Mouse (Mus musculus): ENCODE results near the gene Rps6ka2.

DNA sequence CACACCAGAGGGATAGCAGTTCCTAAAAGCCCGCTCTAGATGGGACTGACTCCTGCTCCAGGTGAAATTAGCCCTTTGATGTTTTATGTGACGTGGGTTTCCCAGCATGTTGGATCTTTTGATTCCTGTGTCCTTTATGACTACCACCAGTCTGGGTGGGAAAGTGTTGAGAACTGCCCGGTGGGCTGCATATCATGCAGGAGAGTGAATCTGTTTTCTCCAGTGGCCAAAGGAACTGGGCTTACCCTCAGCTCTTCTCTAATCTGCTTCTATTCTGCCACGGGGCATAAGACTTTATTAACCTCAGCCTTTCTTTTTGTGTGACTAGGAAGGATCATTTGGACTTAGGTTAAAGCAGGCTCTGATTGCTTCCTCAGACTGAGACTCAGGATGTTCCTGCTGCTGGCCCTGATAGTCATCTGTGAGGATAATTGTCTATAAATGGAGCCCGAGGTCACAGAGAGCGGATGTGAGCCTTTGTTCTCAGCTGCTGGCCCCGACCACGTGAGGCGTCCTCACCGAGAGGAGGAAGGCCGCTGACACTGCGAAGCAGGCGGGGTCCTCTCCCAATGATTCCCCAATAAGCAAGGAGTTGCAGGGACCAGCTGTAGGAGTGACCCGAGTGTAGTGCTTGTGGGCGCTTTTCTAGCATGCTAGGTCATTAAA is 821 bp upstream of the Rps6ka2 start:
- no peak for TF ChIP-seq CTCF (IDR thresholded peaks at IDR 0.05; ENCODE audit: control insufficient read depth, insufficient read depth, insufficient read length)
- peak; percentile 71 for TF ChIP-seq MAX (IDR thresholded peaks at IDR 0.05)
- TF ChIP-seq CEBPB (IDR thresholded peaks at IDR 0.05; ENCODE audit: low read depth) = no peak
- no peak for TF ChIP-seq MYOG (IDR thresholded peaks at IDR 0.05; ENCODE audit: control insufficient read depth, extremely low read depth, insufficient read length)

Data from C2C12 (cell line).